Mouse (Mus musculus): ENCODE data around the gene H2-Q7. TPM values are rescaled to one million over a fixed set of nuclear protein-coding genes. Genes with fewer than 3 reads are reported as not detected.
"Not testable (repeated sequence)": the region's sequence is repeated elsewhere in the genome, so short reads cannot be mapped to it uniquely, and the experiment has no call there.

H2-Q7 gene
- polyA plus RNA-seq, 1 experiment from 2014 or later: 12.5 TPM

GRCm38 (mm10) chr17:35419564-35419963 lies 19.4 kb upstream of the H2-Q7 start:
- not testable (repeated sequence) for H3K36me3 ChIP-seq (ENCODE audit: control insufficient read depth, insufficient read depth, low read length); H3K9me3 ChIP-seq (ENCODE audit: control insufficient read depth, low read length); ATAC-seq (ENCODE audit: insufficient read depth, low FRiP score, low TSS enrichment); H3K9ac ChIP-seq (ENCODE audit: low read length); H3K27me3 ChIP-seq (ENCODE audit: control insufficient read depth, insufficient read depth, low read length); H3K4me2 ChIP-seq (ENCODE audit: low read depth); H3K4me3 ChIP-seq (ENCODE audit: low read depth, low read length); H3K27ac ChIP-seq (ENCODE audit: low read depth, low read length); H3K4me1 ChIP-seq (ENCODE audit: control insufficient read depth, insufficient read depth, low read length); DNase-seq (ENCODE audit: low spot score)
- 78% methylated on average over 4 of the region's 4 CpGs for WGBS

DNA sequence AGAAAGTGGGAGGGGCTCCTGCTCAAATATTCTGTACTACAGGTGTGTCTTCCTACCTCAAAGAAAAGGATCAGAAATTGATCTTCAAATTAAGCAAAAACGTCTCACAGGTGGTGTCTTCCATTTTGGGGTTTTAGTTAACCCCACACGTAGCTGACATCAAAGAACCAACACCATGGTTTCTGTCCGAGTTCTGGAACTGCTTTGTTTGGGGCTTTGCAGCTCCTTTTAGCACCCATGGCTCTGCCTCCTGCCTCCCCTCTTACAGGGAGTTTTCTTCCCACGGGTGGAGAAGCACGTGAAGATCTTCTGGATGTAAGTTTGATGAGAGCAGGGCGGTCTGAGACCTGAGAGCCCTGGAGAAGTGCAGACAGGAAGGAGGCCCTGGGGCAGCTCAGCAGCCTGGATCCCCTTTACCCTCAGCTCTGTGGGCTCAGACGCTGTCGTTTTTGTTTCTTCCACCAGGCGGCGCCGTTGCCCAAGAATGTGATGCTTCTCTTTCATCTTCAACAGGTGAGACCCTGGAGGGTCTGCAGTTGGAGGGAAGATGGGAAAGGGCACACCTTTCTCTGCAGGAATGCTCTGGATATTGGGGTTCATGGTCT lies 18.6 kb upstream of the H2-Q7 start:
- not testable (repeated sequence) for H3K27ac ChIP-seq (ENCODE audit: low read depth, low read length); H3K9ac ChIP-seq (ENCODE audit: low read length); ATAC-seq (ENCODE audit: insufficient read depth, low FRiP score, low TSS enrichment); H3K4me1 ChIP-seq (ENCODE audit: control insufficient read depth, insufficient read depth, low read length); H3K36me3 ChIP-seq (ENCODE audit: control insufficient read depth, insufficient read depth, low read length); H3K4me3 ChIP-seq (ENCODE audit: low read depth, low read length); H3K9me3 ChIP-seq (ENCODE audit: control insufficient read depth, low read length); H3K27me3 ChIP-seq (ENCODE audit: control insufficient read depth, insufficient read depth, low read length); H3K4me2 ChIP-seq (ENCODE audit: low read depth)
- WGBS: 19% methylated on average over 11 of the region's 11 CpGs
- DNase-seq (ENCODE audit: low spot score): peak; percentile 73

- not testable (repeated sequence) for H3K27ac ChIP-seq (ENCODE audit: low read depth, low read length); ATAC-seq (ENCODE audit: insufficient read depth, low FRiP score, low TSS enrichment); DNase-seq (ENCODE audit: low spot score); H3K9ac ChIP-seq (ENCODE audit: low read length); H3K4me3 ChIP-seq (ENCODE audit: low read depth, low read length); H3K36me3 ChIP-seq (ENCODE audit: control insufficient read depth, insufficient read depth, low read length); H3K9me3 ChIP-seq (ENCODE audit: control insufficient read depth, low read length); H3K4me1 ChIP-seq (ENCODE audit: control insufficient read depth, insufficient read depth, low read length); H3K4me2 ChIP-seq (ENCODE audit: low read depth); H3K27me3 ChIP-seq (ENCODE audit: control insufficient read depth, insufficient read depth, low read length)
- WGBS: 88% methylated on average over 4 of the region's 4 CpGs
These were observed 17.6 kb upstream of the H2-Q7 start for GRCm38 (mm10) chr17:35421331-35421730.

DNA sequence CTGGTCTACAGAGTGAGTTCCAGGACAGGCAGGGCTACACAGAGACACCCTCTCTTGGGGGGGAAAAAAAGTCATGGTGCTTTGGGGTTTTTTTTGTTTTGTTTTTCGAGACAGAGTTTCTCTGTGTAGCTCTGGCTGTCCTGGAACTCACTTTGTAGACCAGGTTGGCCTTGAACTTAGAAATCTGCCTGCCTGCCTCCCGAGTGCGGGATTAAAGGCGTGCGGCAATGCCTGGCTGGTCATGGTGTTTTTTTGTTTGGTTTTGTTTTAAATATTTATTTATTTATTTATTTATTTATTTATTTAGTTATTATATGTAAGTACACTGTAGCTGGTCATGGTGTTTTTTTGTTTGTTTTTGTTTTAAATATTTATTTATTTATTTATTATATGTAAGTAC lies 16.6 kb upstream of the H2-Q7 start:
- H3K4me2 ChIP-seq (ENCODE audit: low read depth); H3K27me3 ChIP-seq (ENCODE audit: control insufficient read depth, insufficient read depth, low read length); ATAC-seq (ENCODE audit: insufficient read depth, low FRiP score, low TSS enrichment); H3K4me1 ChIP-seq (ENCODE audit: control insufficient read depth, insufficient read depth, low read length); H3K9me3 ChIP-seq (ENCODE audit: control insufficient read depth, low read length); H3K4me3 ChIP-seq (ENCODE audit: low read depth, low read length); H3K9ac ChIP-seq (ENCODE audit: low read length); DNase-seq (ENCODE audit: low spot score); H3K27ac ChIP-seq (ENCODE audit: low read depth, low read length); H3K36me3 ChIP-seq (ENCODE audit: control insufficient read depth, insufficient read depth, low read length): not testable (repeated sequence)
- 89% methylated on average over 5 of the region's 5 CpGs for WGBS

GRCm38 (mm10) chr17:35423131-35423810 lies 15.7 kb upstream of the H2-Q7 start:
- DNase-seq (ENCODE audit: low spot score); H3K27ac ChIP-seq (ENCODE audit: low read depth, low read length); ATAC-seq (ENCODE audit: insufficient read depth, low FRiP score, low TSS enrichment); H3K36me3 ChIP-seq (ENCODE audit: control insufficient read depth, insufficient read depth, low read length); H3K27me3 ChIP-seq (ENCODE audit: control insufficient read depth, insufficient read depth, low read length); H3K4me1 ChIP-seq (ENCODE audit: control insufficient read depth, insufficient read depth, low read length); H3K9me3 ChIP-seq (ENCODE audit: control insufficient read depth, low read length); H3K9ac ChIP-seq (ENCODE audit: low read length); H3K4me2 ChIP-seq (ENCODE audit: low read depth); H3K4me3 ChIP-seq (ENCODE audit: low read depth, low read length): not testable (repeated sequence)
- 77% methylated on average over 3 of the region's 3 CpGs for WGBS

- not testable (repeated sequence) for H3K36me3 ChIP-seq (ENCODE audit: control insufficient read depth, insufficient read depth, low read length); H3K4me3 ChIP-seq (ENCODE audit: low read depth, low read length); H3K9me3 ChIP-seq (ENCODE audit: control insufficient read depth, low read length); H3K4me2 ChIP-seq (ENCODE audit: low read depth); H3K4me1 ChIP-seq (ENCODE audit: control insufficient read depth, insufficient read depth, low read length); ATAC-seq (ENCODE audit: insufficient read depth, low FRiP score, low TSS enrichment); H3K27ac ChIP-seq (ENCODE audit: low read depth, low read length); DNase-seq (ENCODE audit: low spot score); H3K9ac ChIP-seq (ENCODE audit: low read length); H3K27me3 ChIP-seq (ENCODE audit: control insufficient read depth, insufficient read depth, low read length)
- 90% methylated on average over 3 of the region's 3 CpGs for WGBS
These were observed 14.8 kb upstream of the H2-Q7 start for GRCm38 (mm10) chr17:35424106-35424505.

DNA sequence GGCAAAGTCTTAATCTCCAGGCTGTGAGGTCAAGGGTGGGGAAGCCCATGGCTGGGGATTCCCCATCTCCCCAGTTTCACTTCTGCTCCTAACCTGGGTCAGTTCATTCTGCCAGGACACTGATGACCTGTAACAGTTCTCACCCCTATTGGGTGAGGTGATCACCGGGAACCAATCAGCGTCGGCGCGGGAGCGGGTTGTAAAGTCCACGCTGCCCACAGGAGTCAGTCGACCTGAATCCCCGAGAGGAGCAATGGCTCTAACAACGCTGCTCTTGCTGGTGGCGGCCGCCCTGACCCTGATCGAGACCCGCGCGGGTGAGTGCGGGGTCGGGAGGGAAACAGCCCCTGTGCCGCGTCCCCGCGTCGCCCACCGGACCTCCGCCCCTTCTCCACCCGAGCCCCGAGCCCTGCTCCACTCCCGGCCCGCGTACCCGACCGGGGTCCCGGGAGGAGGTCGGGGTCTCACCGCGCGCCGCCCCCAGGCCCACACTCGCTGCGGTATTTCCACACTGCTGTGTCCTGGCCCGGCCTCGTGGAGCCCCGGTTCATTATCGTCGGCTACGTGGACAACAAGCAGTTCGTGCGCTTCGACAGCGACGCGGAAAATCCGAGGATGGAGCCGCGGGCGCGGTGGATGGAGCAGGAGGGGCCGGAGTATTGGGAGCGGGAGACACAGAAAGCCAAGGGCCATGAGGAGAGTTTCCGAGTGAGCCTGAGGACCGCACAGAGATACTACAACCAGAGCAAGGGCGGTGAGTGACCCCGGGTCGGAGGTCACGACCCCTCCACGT lies 14.1 kb upstream of the H2-Q7 start, which contains the start of gene H2-Q6:
Gene H2-Q6 (plus strand): TSS at position 227 of the 793 bp plus-strand sequence.
- Histone ChIP-seq H3K4me2 (ENCODE audit: low read depth) (peak within 1 kb of the TSS; percentile 46), H3K9ac (ENCODE audit: low read length) (peak within 1 kb of the TSS; percentile 31; the same call in 1 of the 2 replicates), H3K4me3 (ENCODE audit: low read depth, low read length) (peak within 1 kb of the TSS; percentile 29)
- H3K27me3 ChIP-seq (ENCODE audit: control insufficient read depth, insufficient read depth, low read length); H3K9me3 ChIP-seq (ENCODE audit: control insufficient read depth, low read length); H3K4me1 ChIP-seq (ENCODE audit: control insufficient read depth, insufficient read depth, low read length); H3K27ac ChIP-seq (ENCODE audit: low read depth, low read length); H3K36me3 ChIP-seq (ENCODE audit: control insufficient read depth, insufficient read depth, low read length): not testable (repeated sequence)
- ATAC-seq (ENCODE audit: insufficient read depth, low FRiP score, low TSS enrichment) (peak; percentile 73), DNase-seq (ENCODE audit: low spot score) (peak; percentile 63)
- WGBS: 2% methylated on average over 52 of the region's 66 CpGs

- H3K9me3 ChIP-seq (ENCODE audit: control insufficient read depth, low read length); H3K27ac ChIP-seq (ENCODE audit: low read depth, low read length); H3K27me3 ChIP-seq (ENCODE audit: control insufficient read depth, insufficient read depth, low read length); H3K9ac ChIP-seq (ENCODE audit: low read length); H3K36me3 ChIP-seq (ENCODE audit: control insufficient read depth, insufficient read depth, low read length); DNase-seq (ENCODE audit: low spot score); H3K4me1 ChIP-seq (ENCODE audit: control insufficient read depth, insufficient read depth, low read length): not testable (repeated sequence)
- WGBS: 14% methylated on average over 28 of the region's 28 CpGs
- peak overlapping the region; percentile 46 for H3K4me2 ChIP-seq (ENCODE audit: low read depth)
- H3K4me3 ChIP-seq (ENCODE audit: low read depth, low read length): peak overlapping the region; percentile 29; the same call in 1 of the 2 replicates
- ATAC-seq (ENCODE audit: insufficient read depth, low FRiP score, low TSS enrichment): 0 out of 2 replicates have a peak, but pooled peaks have one; percentile 2
These were observed 13.5 kb upstream of the H2-Q7 start for GRCm38 (mm10) chr17:35425474-35425873.

All from neural tube, embryonic 11.5 days (tissue).